Mouse (Mus musculus) heart, adult 18-20 months (tissue): ENCODE data around the gene Irf2. TPM values are rescaled to one million over a fixed set of nuclear protein-coding genes. Genes with fewer than 3 reads are reported as not detected.
A peak's percentile ranks its signal among the peaks of the same experiment; 100 is the strongest.

ENCODE experiments used
- DNase-seq, 2 experiments: peaks; one replicate each; pipeline ENCODE4 v3.0.0; 2021 to 2022; ENCODE audit warnings: mixed read lengths in 1 of 2
- total RNA-seq, 2 experiments: library from RNA; stranded (reverse); gene quantifications; 2 replicates each; pipeline ENCODE4 v1.2.3; 2021

Gene Irf2
- total RNA-seq, 2 experiments from 2014 or later = 31.2 to 40.1 TPM

GRCm38 (mm10) chr8:46757613-46758012 is 18.1 kb downstream of the Irf2 start:
- DNase-seq = no peak

GRCm38 (mm10) chr8:46758131-46758530 is 18.6 kb downstream of the Irf2 start:
- DNase-seq = no peak

- no peak for DNase-seq
These were observed 19.1 kb downstream of the Irf2 start for GRCm38 (mm10) chr8:46758676-46759075.

- DNase-seq = no peak
These were observed 20.0 kb downstream of the Irf2 start for GRCm38 (mm10) chr8:46759562-46759961.

GRCm38 (mm10) chr8:46760701-46761100 is 21.2 kb downstream of the Irf2 start:
- DNase-seq = no peak

- DNase-seq = no peak
These were observed 21.9 kb downstream of the Irf2 start for GRCm38 (mm10) chr8:46761454-46761853.

GRCm38 (mm10) chr8:46769408-46770180 is 30.1 kb downstream of the Irf2 start:
- peak in 1 of 2 experiments; percentile 35 for DNase-seq

GRCm38 (mm10) chr8:46770905-46771516 is 31.5 kb downstream of the Irf2 start:
- DNase-seq = no peak

GRCm38 (mm10) chr8:46772801-46773200 is 33.3 kb downstream of the Irf2 start:
- DNase-seq = no peak

GRCm38 (mm10) chr8:46777760-46778460 is 38.4 kb downstream of the Irf2 start:
- peak; percentile 62 to 86 for DNase-seq

- DNase-seq = no peak
These were observed 41.6 kb downstream of the Irf2 start for GRCm38 (mm10) chr8:46781067-46781657.

- DNase-seq = no peak
These were observed 42.7 kb downstream of the Irf2 start for GRCm38 (mm10) chr8:46782254-46782653.

- DNase-seq = no peak
These were observed 45.5 kb downstream of the Irf2 start for GRCm38 (mm10) chr8:46785070-46785469.

GRCm38 (mm10) chr8:46785926-46786325 is 46.4 kb downstream of the Irf2 start:
- DNase-seq = no peak

- DNase-seq = peak in 1 of 2 experiments; percentile 34
These were observed 49.8 kb downstream of the Irf2 start for GRCm38 (mm10) chr8:46789091-46789881.

- no peak for DNase-seq
These were observed 52.3 kb downstream of the Irf2 start for GRCm38 (mm10) chr8:46791664-46792371.

GRCm38 (mm10) chr8:46792653-46793052 is 53.1 kb downstream of the Irf2 start:
- DNase-seq = peak in 1 of 2 experiments; percentile 33

- no peak for DNase-seq
These were observed 53.7 kb downstream of the Irf2 start for GRCm38 (mm10) chr8:46793248-46793647.

GRCm38 (mm10) chr8:46794317-46794716 is 54.8 kb downstream of the Irf2 start:
- DNase-seq = no peak

GRCm38 (mm10) chr8:46799212-46799611 is 59.7 kb downstream of the Irf2 start:
- no peak for DNase-seq

- DNase-seq = no peak
These were observed 60.2 kb downstream of the Irf2 start for GRCm38 (mm10) chr8:46799706-46800105.
